Mouse (Mus musculus) liver, embryonic 13.5 days (tissue): Measurements from ENCODE around the gene Srm. TPM values are rescaled to one million over a fixed set of nuclear protein-coding genes. Genes with fewer than 3 reads are reported as not detected.
A peak's percentile ranks its signal among the peaks of the same experiment; 100 is the strongest.

Source experiments
- ATAC-seq: fragments of 200-750 bp; cut with Nextera tagmentation; 2 replicates; pipeline ENCODE4 v1.8.0; 2017; ENCODE audit warnings: low read depth, mild to moderate bottlenecking, moderate number of reproducible peaks, moderate library complexity
- DNase-seq: peaks from one replicate; pipeline ENCODE4 v3.0.0; 2022
- H3K27ac ChIP-seq: fragments of 300-500 bp; sonication (generic); 2 replicates; pipeline ENCODE4 v1.5.1; 2015; ENCODE audit warnings: moderate library complexity, mild to moderate bottlenecking, inconsistent platforms
- H3K27me3 ChIP-seq: fragments of 300-500 bp; sonication (generic); 2 replicates; pipeline ENCODE4 v1.6.1; 2015; ENCODE audit warnings: mild to moderate bottlenecking, inconsistent platforms
- H3K36me3 ChIP-seq: fragments of 300-500 bp; sonication (generic); 2 replicates; pipeline ENCODE4 v1.6.1; 2015; ENCODE audit warnings: mild to moderate bottlenecking, inconsistent platforms
- H3K4me1 ChIP-seq: fragments of 300-500 bp; sonication (generic); replicated peaks from 2 replicates; pipeline ENCODE4 v1.6.1; 2015; ENCODE audit warnings: inconsistent platforms
- H3K4me2 ChIP-seq: fragments of 300-500 bp; sonication (generic); 2 replicates; pipeline ENCODE4 v1.6.1; 2015; ENCODE audit warnings: inconsistent platforms, mild to moderate bottlenecking, moderate library complexity
- H3K4me3 ChIP-seq: fragments of 300-500 bp; sonication (generic); replicated peaks from 2 replicates; pipeline ENCODE4 v1.5.1; 2015; ENCODE audit warnings: mild to moderate bottlenecking, inconsistent platforms
- H3K9ac ChIP-seq: fragments of 300-500 bp; sonication (generic); 2 replicates; pipeline ENCODE4 v1.6.1; 2015; ENCODE audit warnings: mild to moderate bottlenecking, inconsistent platforms
- H3K9me3 ChIP-seq: fragments of 300-500 bp; sonication (generic); replicated peaks from 2 replicates; pipeline ENCODE4 v1.6.1; 2016; ENCODE audit warnings: inconsistent platforms
- WGBS: fragments of 180-500 bp; shearing (Covaris S2); methylation state at CpG from one replicate; pipeline ENCODE4 v1.1.7; 2015; ENCODE audit not compliant: insufficient replicate concordance; 5-methylcytosine and 5-hydroxymethylcytosine counted together
- polyA plus RNA-seq: library from polyadenylated mRNA; unstranded; fragments of >200 nt; fragmentation: Nextera tagmentation; extraction: Ambion mirVana; gene quantifications from 2 replicates; pipeline ENCODE4 v1.2.1, GENCODE M21; 2015

The Srm gene
- polyA plus RNA-seq, 1 experiment from 2014 or later, result 259 TPM

GRCm38 (mm10) chr4:148638302-148638701, 47.0 kb downstream of the Srm start:
- peaks cover 13% of the 10 kb centered on the region for H3K4me1 ChIP-seq
- DNase-seq (no peak), ATAC-seq (no peak)
- H3K4me2 ChIP-seq, result no peak overlapping the region
- no peak overlapping the region for H3K4me3 ChIP-seq
- H3K9me3 ChIP-seq, result no peaks in the 10 kb centered on the region
- no peaks in the 10 kb centered on the region for H3K27me3 ChIP-seq
- 23% methylated on average over 9 of the region's 9 CpGs for WGBS
- no peak overlapping the region for H3K27ac ChIP-seq
- no peaks in the 10 kb centered on the region for H3K36me3 ChIP-seq
- H3K9ac ChIP-seq, result no peak overlapping the region

DNA sequence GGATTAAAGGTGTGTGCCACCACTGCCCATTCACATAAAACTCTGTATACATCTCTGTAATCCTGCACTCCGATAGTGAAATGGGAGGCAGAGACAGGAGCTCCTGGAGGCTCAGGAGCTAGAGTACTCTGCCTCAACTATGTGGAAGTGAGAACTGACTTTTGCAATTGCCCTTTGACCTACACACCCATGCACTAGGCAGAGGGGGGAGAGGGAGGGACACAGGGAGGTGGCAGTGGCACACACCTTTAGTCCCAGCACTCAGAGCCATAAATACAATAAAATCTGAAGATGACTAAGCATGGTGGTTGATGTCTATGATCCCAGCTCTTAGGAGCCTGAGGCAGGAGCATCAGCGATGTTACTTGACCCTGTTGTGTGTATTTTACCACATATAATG, 48.2 kb downstream of the Srm start:
- Histone ChIP-seq H3K27ac (no peak overlapping the region), H3K9ac (no peak overlapping the region), H3K4me3 (no peak overlapping the region), H3K4me1 (peaks cover 15% of the 10 kb centered on the region), H3K36me3 (no peaks in the 10 kb centered on the region), H3K27me3 (no peaks in the 10 kb centered on the region), H3K4me2 (no peak overlapping the region), H3K9me3 (no peaks in the 10 kb centered on the region)
- 58% methylated on average over 2 of the region's 2 CpGs for WGBS
- ATAC-seq, result no peak
- no peak for DNase-seq

- no peaks in the 10 kb centered on the region for H3K36me3 ChIP-seq
- DNase-seq (no peak), ATAC-seq (0 out of 2 replicates have a peak, but pooled peaks have one; percentile 24)
- no peaks in the 10 kb centered on the region for H3K9me3 ChIP-seq
- WGBS, result 70% methylated on average over 5 of the region's 5 CpGs
- no peak overlapping the region for H3K9ac ChIP-seq
- no peak overlapping the region for H3K27ac ChIP-seq
- H3K4me1 ChIP-seq, result peaks cover 15% of the 10 kb centered on the region
- no peaks in the 10 kb centered on the region for H3K27me3 ChIP-seq
- no peak overlapping the region for H3K4me3 ChIP-seq
- H3K4me2 ChIP-seq, result no peak overlapping the region
These were observed 49.8 kb downstream of the Srm start for GRCm38 (mm10) chr4:148641121-148641520.

DNA sequence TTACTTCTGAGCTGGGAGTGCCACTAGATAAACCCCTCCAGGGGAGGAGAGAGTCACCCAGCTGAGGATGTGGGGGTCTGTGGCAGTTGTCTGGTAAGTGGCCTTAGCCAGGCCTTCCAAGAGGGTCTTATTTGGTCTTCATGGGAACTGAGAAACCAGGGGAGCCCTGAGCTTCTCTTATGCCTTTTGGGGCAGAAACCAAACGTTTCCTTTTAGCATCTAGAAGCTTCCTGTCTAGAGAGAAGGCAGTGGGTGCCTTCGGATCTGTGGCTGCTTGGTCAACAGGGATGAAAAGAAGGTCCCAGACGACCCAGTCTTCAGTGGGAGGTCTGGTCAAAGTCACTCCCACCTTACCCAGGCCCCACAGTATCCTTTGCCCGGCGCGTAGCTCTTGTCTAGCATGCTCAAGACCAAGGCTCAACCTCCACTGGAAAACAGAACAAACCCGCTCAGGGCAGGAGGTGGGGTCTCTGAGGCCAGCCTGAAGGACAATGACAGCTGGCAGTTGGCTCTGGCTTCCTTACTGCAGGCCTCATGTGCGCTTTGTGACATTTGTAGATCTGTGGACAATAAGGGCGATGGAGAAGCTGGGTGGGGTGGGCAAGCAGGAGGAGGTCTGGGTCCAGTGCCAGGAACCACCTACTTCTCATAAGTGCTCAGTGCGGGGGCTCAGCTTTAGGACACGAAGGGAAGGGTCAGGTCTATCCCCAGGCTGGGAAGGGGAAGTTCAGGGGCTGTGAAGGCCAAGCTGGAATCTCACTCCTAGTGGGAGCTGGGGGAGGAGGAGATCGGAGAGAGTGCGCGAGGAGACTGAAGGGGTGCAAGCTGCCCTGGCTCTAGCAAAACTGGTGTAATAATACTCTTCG, 52.2 kb downstream of the Srm start, which contains the start of gene Gm572:
Gene Gm572 (plus strand): TSS at position 27 of the 866 bp plus-strand sequence.
- DNase-seq (no peak), ATAC-seq (peak; percentile 22)
- no peaks in the 10 kb centered on the region for H3K36me3 ChIP-seq
- peak within 1 kb of the TSS; percentile 45 for H3K4me2 ChIP-seq
- H3K4me3 ChIP-seq, result peak within 1 kb of the TSS; percentile 10; the same call in 1 of the 2 replicates
- peaks cover 10% of the 10 kb centered on the region for H3K4me1 ChIP-seq
- 38% methylated on average over 15 of the region's 15 CpGs for WGBS
- no peak within 1 kb of the TSS for H3K9ac ChIP-seq
- H3K27ac ChIP-seq, result no peak within 1 kb of the TSS
- H3K9me3 ChIP-seq, result no peaks in the 10 kb centered on the region
- no peaks in the 10 kb centered on the region for H3K27me3 ChIP-seq

GRCm38 (mm10) chr4:148644157-148644511, 52.8 kb downstream of the Srm start:
- ATAC-seq, result no peak; the same call in 1 of the 2 replicates

More at GRCm38 (mm10) chr4:148644157-148644511, 52.8 kb downstream of the Srm start:
- Histone ChIP-seq H3K36me3 (no peaks in the 10 kb centered on the region), H3K9me3 (no peaks in the 10 kb centered on the region), H3K27ac (no peak overlapping the region), H3K4me3 (peak overlapping the region; percentile 10; the same call in 1 of the 2 replicates), H3K27me3 (no peaks in the 10 kb centered on the region), H3K4me1 (peaks cover 10% of the 10 kb centered on the region), H3K4me2 (peak overlapping the region; percentile 45), H3K9ac (no peak overlapping the region)
- peak; percentile 51 for DNase-seq
- 4% methylated on average over 9 of the region's 9 CpGs for WGBS

Other genes with a start within 250 kb of the Srm start
- gene Ubiad1, start 146.7 kb upstream of the Srm start, polyA plus RNA-seq, result 13.3 and 15.4 TPM in 2 replicates
- 9.0 and 9.7 TPM in 2 replicates for gene Mtor, start 142.9 kb upstream of the Srm start, polyA plus RNA-seq
- gene Angptl7, start 91.0 kb upstream of the Srm start, polyA plus RNA-seq, result 0.32 and 0.58 TPM in 2 replicates
- gene Exosc10, start 33.1 kb upstream of the Srm start, polyA plus RNA-seq, result 44.5 and 52.1 TPM in 2 replicates
- 14.8 and 15.0 TPM in 2 replicates for gene Masp2, start 11.1 kb downstream of the Srm start, polyA plus RNA-seq
- 180 and 240 TPM in 2 replicates for gene Tardbp, start 35.5 kb downstream of the Srm start, polyA plus RNA-seq
- gene Gm572, start 51.8 kb downstream of the Srm start, polyA plus RNA-seq, result not detected in 2 replicates
- 0.39 and 0.45 TPM in 2 replicates for gene Casz1, start 212.9 kb downstream of the Srm start, polyA plus RNA-seq